Mouse (Mus musculus) left cerebral cortex, adult 9 months (tissue): ENCODE data around the gene 4930518I15Rik.
"Not testable (repeated sequence)": the region's sequence is repeated elsewhere in the genome, so short reads cannot be mapped to it uniquely, and the experiment has no call there.

ENCODE experiments used
- DNase-seq, 2 experiments: peaks; one replicate each; pipeline ENCODE4 v3.0.0; 2022; ENCODE audit warnings: low spot score in 2 of 2

The 4930518I15Rik gene

GRCm38 (mm10) chr2:156857835-156858234 is at the start of gene 4930518I15Rik:
Gene 4930518I15Rik (minus strand): TSS chr2:156857946.
- DNase-seq: no peak

GRCm38 (mm10) chr2:156905931-156906330 is 48.2 kb upstream of the 4930518I15Rik start:
- not testable (repeated sequence) for DNase-seq

GRCm38 (mm10) chr2:156904976-156905717 is 47.4 kb upstream of the 4930518I15Rik start:
- DNase-seq: peak in 1 of 2 experiments; percentile 85

DNA sequence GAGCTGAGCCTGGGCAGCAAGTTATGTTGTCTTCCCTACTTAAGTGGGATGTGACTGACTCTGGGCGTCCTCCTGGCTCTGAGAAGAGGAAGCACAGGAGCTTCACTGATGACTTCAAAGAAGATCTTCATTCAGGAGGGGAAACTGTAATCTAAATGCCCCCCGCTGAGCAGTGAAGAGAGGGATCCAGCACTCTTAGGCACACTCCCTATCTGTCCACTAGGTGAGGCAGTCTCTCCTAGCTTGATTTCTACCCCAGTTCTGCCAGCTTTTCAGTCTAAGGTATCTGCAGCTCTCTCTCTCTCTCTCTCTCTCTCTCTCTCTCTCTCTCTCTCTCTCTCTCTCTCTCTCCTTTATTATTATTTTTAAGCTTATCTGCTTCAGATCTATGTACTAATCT is 45.6 kb upstream of the 4930518I15Rik start:
- DNase-seq: no peak

GRCm38 (mm10) chr2:156902411-156902810 is 44.7 kb upstream of the 4930518I15Rik start:
- not testable (repeated sequence) for DNase-seq

- DNase-seq: no peak
Observed at GRCm38 (mm10) chr2:156901883-156902282, 44.1 kb upstream of the 4930518I15Rik start.

DNA sequence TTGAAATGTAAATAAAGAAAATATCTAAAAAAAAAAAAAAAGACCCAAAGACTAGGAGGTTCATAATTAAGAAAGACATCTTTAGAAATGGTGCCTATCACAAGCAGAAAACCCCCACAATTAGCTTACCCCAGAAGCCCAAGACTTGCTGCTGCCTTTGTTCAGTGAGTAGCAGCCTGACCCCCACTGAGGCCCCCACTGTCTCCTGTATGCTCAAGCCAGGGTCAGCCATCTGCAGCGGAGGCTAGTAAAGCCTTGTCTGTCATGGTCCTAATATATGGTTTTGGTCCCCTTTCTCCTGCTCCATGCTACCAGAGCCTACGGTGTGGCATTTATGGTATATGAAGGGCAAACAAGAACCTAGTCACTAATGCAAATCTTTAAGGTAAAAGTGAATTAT is 43.6 kb upstream of the 4930518I15Rik start:
- DNase-seq: no peak

GRCm38 (mm10) chr2:156899184-156899583 is 41.4 kb upstream of the 4930518I15Rik start:
- no peak for DNase-seq

GRCm38 (mm10) chr2:156898374-156898773 is 40.6 kb upstream of the 4930518I15Rik start:
- no peak for DNase-seq

- DNase-seq: peak in 1 of 2 experiments; percentile 44
Observed at GRCm38 (mm10) chr2:156897034-156897433, 39.3 kb upstream of the 4930518I15Rik start.

DNA sequence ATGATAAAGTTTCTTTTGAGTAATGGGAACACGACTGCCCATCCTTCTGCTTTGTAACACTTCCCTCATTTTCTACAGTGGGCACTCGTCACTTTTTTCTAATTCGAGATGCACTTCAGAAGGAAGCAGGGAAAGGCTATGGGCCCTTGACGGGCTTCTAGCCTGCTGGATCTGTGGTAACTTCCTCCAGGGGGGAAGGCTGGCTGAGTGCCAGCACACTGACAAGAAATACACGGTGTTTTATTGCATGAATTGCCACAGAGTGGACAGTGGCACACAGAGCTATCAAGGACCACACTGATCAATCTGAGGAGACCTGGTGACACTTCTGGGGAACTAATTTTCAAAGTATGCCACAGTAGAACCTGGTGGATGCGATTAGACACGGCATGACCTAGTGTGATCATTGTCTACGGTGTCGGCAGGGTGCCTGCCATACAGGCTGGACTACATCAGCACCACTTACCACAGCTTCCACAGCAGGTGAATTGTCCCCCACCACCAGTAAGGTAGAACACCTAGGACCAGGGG is 38.7 kb upstream of the 4930518I15Rik start:
- DNase-seq: no peak

GRCm38 (mm10) chr2:156894496-156895265 is 36.9 kb upstream of the 4930518I15Rik start:
- DNase-seq: no peak

GRCm38 (mm10) chr2:156892821-156893220 is 35.1 kb upstream of the 4930518I15Rik start:
- DNase-seq: no peak

GRCm38 (mm10) chr2:156892240-156892639 is 34.5 kb upstream of the 4930518I15Rik start:
- no peak for DNase-seq

GRCm38 (mm10) chr2:156888490-156888889 is 30.7 kb upstream of the 4930518I15Rik start:
- DNase-seq: no peak

- no peak for DNase-seq
Observed at GRCm38 (mm10) chr2:156887017-156887416, 29.3 kb upstream of the 4930518I15Rik start, which contains the start of gene Sla2. Gene Sla2 (minus strand): TSS chr2:156887192.

DNA sequence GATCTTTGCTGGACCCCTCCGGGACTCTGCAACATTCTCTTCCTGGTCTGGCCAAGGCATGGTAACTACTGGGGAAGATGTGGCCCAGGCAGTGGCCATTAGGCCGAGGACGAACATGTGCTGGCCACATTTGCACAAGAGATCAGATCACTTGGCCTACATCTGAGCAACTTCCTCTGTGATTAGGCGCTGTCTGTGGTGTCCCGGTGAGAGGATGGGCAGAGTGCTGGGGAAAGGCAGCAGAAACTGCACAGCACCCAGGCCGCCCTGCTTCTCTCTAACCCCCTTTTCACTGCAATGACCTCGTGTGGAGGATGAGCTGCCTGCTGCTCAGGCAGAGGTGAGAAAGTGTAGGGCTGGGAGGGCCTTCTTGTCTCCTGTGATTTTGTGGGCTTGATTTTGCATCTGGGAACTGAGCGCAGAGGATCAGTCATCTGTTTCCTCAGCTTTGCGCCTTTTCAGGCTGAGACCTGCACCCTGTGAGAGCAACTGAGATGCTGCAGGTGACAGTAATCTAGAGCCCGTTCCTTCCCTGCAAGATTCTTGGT is 28.4 kb upstream of the 4930518I15Rik start:
- DNase-seq: no peak

DNA sequence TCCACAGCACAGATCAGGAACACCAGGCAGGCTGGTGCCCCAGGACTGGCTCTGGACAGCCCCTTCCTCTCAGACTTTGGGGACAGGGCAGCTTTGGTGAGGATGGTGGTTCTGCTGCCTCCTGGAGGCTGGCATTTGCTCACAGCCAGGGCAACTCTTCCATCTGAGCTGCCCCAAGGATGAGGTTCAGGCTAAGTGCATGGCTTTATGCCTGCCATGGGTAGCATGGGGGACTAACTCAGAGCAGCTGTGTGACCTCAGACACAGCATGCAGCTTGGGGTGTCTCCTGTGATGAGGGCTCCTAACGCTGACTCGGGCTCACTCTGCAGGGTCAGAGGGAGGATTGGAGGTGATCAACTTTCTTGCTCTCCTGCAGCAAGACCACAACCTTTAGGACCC is 27.9 kb upstream of the 4930518I15Rik start:
- not testable (repeated sequence) for DNase-seq

DNA sequence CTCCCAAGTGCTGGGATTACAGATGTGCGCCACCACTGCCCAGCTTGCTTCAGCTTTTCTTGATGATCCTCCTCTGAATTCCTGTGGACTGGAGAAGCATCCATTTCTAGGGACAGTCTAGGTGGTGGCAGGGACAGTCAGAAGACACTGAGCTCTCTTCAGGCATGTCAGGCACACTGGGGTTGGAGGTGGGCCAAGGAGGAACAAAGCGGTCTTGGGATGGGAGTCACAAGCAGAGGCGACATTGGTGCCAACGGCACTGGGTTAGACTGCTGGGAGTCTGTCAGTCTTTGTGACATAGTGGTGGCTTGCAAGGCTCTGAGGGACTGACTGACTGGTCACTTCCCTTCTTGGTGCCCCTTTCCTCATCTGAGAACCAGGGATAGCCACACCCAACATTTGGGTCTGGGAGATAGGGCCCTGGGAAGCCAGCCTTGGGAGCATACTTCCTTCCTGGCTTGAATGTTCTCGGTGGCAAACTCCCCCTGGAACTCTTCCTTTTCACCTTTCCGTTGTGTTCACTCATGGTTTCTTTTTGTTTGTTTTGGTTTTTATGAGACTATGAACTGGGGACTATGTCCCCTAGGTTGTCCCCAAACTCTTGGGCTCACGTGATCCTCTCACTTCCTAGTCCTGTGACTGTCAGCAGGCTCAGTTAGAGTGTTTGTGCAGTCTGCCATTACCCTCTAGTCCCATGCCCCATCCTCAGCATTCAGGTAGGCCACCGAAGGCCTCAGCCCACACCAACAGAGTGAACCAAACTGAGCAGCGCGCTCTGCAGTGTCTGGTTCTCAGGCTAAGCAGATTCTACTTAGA is 26.9 kb upstream of the 4930518I15Rik start:
- DNase-seq: no peak

DNA sequence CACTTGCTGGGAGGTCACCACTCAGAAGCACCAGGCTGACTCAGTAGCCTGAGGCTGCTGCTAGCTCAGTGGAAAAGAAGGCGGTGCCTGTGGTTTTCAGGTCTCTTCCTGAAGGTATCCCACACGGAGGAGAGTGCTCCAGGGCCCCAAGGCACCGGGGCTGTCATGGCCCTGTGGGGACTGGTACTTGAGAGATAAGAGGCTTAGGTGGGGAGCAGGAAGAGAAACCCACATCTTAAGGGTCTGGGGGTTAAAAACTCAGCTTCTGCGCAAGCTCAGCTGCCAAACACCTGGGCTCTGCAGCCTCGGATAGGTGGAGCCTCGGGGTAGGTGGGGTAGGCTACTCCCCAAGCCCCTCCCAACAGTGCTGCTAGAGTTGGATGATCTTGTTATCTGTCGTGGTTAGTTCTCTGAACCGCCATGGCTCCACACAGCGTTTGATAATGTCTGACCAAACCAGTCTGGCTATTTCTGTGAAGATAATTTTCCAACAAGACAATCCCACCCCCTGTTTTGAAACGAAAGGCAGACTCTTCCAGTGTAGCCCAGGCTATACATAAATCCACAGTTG is 24.8 kb upstream of the 4930518I15Rik start:
- DNase-seq: no peak

DNA sequence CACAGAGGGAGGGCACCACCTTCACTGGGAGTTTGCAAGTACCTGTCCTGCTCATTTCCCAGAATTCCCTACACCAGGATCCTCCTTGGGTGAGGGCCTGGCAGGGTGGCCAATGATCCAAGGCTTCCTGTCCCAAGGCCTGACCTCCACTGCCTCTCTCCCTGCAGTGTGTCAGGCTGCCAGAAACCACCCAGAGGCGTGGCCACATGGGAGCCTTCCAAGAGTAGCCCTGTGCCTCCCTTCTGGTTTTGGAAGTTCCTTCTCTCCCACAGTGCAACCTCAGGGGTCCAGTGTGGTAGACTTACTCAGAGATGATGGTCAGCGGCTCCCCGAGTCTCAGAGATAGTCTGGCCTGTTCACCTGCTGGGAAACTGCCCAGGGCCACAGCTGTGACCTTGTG is 21.8 kb upstream of the 4930518I15Rik start:
- DNase-seq: no peak
